In the genomic region with DNA sequence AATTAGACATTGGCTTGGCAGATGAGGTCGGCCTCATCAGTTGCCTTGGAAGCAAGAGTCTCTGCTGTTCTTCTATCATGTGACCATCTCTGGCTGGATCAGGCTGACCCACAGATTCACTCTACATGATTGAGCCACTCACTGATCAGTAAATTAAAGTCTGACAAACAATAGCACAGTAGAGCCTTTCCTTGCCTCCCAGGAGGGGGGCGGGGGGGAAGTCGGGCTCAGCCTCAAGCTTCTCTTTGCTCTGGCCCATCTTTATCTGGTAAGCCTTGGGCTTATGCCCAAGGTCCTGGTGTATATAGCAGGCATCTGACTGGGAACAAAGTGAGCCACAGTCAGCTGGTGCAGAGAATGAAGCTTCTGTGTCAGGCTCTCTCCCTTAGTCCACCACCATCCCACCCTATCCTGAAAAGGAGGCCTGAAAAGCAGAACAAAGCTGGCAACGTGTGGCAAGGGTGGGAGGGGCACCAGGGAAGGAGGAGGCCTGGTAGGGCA, we compare ENCODE assay signal across 10 mouse cellular contexts.
DNase-seq lines count a peak whose midpoint lies in the region; ATAC-seq lines count a peak whose summit lies in the region.
"Had no signal": no experiment of that assay in that cellular context is flagged by ENCODE, and none has a peak within 500 bp of the region (broad histone marks: within the 10 kb centered on the region; RNA-seq: fewer than 3 reads in every experiment).

No protein-coding gene starts in this region.

- H3K27me3 ChIP-seq in forebrain, embryonic 12.5 days = no peaks in the 10 kb centered on the region
- no peaks in the 10 kb centered on the region for H3K27me3 ChIP-seq in midbrain, embryonic 15.5 days (replicated peaks)
- no peaks in the 10 kb centered on the region for H3K27me3 ChIP-seq in kidney, embryonic 16.5 days (ENCODE audit: insufficient read depth, low read length)
- H3K27me3 ChIP-seq: heart, embryonic 13.5 days had no signal

- no peak overlapping the region for H3K4me2 ChIP-seq in forebrain, embryonic 12.5 days
- H3K4me2 ChIP-seq in midbrain, embryonic 15.5 days = no peak overlapping the region
- no peak overlapping the region for H3K4me2 ChIP-seq in kidney, embryonic 16.5 days (replicated peaks; ENCODE audit: low read depth, low read length)
- H3K4me2 ChIP-seq: heart, embryonic 13.5 days had no signal

- ATAC-seq in forebrain, embryonic 12.5 days (ENCODE audit: low FRiP score) = peak; percentile 86
- ATAC-seq in midbrain, embryonic 15.5 days (replicated peaks) = peak; percentile 86
- no peak for ATAC-seq in kidney, embryonic 16.5 days (ENCODE audit: low FRiP score, low TSS enrichment)

- no peak overlapping the region for H3K9ac ChIP-seq in forebrain, embryonic 12.5 days
- H3K9ac ChIP-seq in midbrain, embryonic 15.5 days = no peak overlapping the region
- no peak overlapping the region for H3K9ac ChIP-seq in kidney, embryonic 16.5 days (replicated peaks; ENCODE audit: low read length)
- H3K9ac ChIP-seq: heart, embryonic 13.5 days had no signal

- 19% methylated on average over 4 of the region's 4 CpGs for WGBS in forebrain, embryonic 12.5 days
- 12% methylated on average over 4 of the region's 4 CpGs for WGBS in midbrain, embryonic 15.5 days
- 58% methylated on average over 4 of the region's 4 CpGs for WGBS in kidney, embryonic 16.5 days

- H3K4me3 ChIP-seq in forebrain, embryonic 12.5 days (replicated peaks) = no peak overlapping the region
- no peak overlapping the region for H3K4me3 ChIP-seq in midbrain, embryonic 15.5 days
- no peak overlapping the region for H3K4me3 ChIP-seq in kidney, embryonic 16.5 days (ENCODE audit: low read length)
- H3K4me3 ChIP-seq: heart, embryonic 13.5 days; left cerebral cortex, adult 2 months had no signal

- H3K36me3 ChIP-seq in forebrain, embryonic 12.5 days (replicated peaks) = no peaks in the 10 kb centered on the region
- H3K36me3 ChIP-seq in midbrain, embryonic 15.5 days (replicated peaks) = no peaks in the 10 kb centered on the region
- H3K36me3 ChIP-seq in kidney, embryonic 16.5 days (ENCODE audit: insufficient read depth, low read length) = no peaks in the 10 kb centered on the region
- H3K36me3 ChIP-seq: heart, embryonic 13.5 days had no signal

- no peaks in the 10 kb centered on the region for H3K9me3 ChIP-seq in forebrain, embryonic 12.5 days
- no peaks in the 10 kb centered on the region for H3K9me3 ChIP-seq in midbrain, embryonic 15.5 days
- no peaks in the 10 kb centered on the region for H3K9me3 ChIP-seq in kidney, embryonic 16.5 days (ENCODE audit: low read length)
- H3K9me3 ChIP-seq: heart, embryonic 13.5 days had no signal

- DNase-seq in right cerebral cortex, postnatal 4 days = peak; percentile 11
- no peak for DNase-seq in right cerebral cortex, adult 2 months (ENCODE audit: low spot score in 2 of 2)
- DNase-seq in urinary bladder, postnatal 14 days (ENCODE audit: low spot score) = no peak
- DNase-seq in lung, postnatal 14 days = no peak
- DNase-seq: lung, postnatal 36 days had no signal

- peak overlapping the region; percentile 83 for H3K27ac ChIP-seq in forebrain, embryonic 12.5 days
- peak overlapping the region; percentile 51 for H3K27ac ChIP-seq in midbrain, embryonic 15.5 days
- no peak overlapping the region for H3K27ac ChIP-seq in kidney, embryonic 16.5 days (ENCODE audit: low read length)
- H3K27ac ChIP-seq: heart, embryonic 13.5 days; left cerebral cortex, adult 2 months had no signal

- H3K4me1 ChIP-seq in forebrain, embryonic 12.5 days = peaks cover 23% of the 10 kb centered on the region
- peaks cover 20% of the 10 kb centered on the region for H3K4me1 ChIP-seq in midbrain, embryonic 15.5 days
- H3K4me1 ChIP-seq in kidney, embryonic 16.5 days (ENCODE audit: insufficient read depth, low read length) = no peaks in the 10 kb centered on the region
- H3K4me1 ChIP-seq: heart, embryonic 13.5 days had no signal
